In genomic region chr11:68089885-68090592, GRCm38 (mm10) we compare ENCODE assay signal across 9 mouse cellular contexts.
DNase-seq lines count a peak whose midpoint lies in the region; ATAC-seq lines count a peak whose summit lies in the region.
"Had no signal": no experiment of that assay in that cellular context is flagged by ENCODE, and none has a peak within 500 bp of the region (broad histone marks: within the 10 kb centered on the region; RNA-seq: fewer than 3 reads in every experiment).

No protein-coding gene starts in this region.

- no peak overlapping the region for H3K9ac ChIP-seq in heart, embryonic 14.5 days (ENCODE audit: low read length)
- peak overlapping the region; percentile 31; the same call in 1 of the 2 replicates for H3K9ac ChIP-seq in lung, embryonic 16.5 days (ENCODE audit: low read length)

- H3K9me3 ChIP-seq in heart, embryonic 14.5 days (ENCODE audit: control insufficient read depth, low read length), result no peaks in the 10 kb centered on the region
- no peaks in the 10 kb centered on the region for H3K9me3 ChIP-seq in lung, embryonic 16.5 days (ENCODE audit: control insufficient read depth, low read length)

- H3K36me3 ChIP-seq in heart, embryonic 14.5 days (ENCODE audit: control insufficient read depth, insufficient read depth, low read length), result no peaks in the 10 kb centered on the region
- no peaks in the 10 kb centered on the region for H3K36me3 ChIP-seq in lung, embryonic 16.5 days (ENCODE audit: control insufficient read depth, insufficient read depth, low read length)

- 28% methylated on average over 13 of the region's 13 CpGs for WGBS in heart, embryonic 14.5 days
- WGBS in lung, embryonic 16.5 days, result 22% methylated on average over 13 of the region's 13 CpGs

- H3K4me3 ChIP-seq in heart, embryonic 14.5 days (ENCODE audit: control insufficient read depth in 1 of 2, insufficient read depth in 1 of 2, low read depth in 1 of 2, low read length in 2 of 2), result no peak overlapping the region
- no peak overlapping the region for H3K4me3 ChIP-seq in lung, embryonic 16.5 days (ENCODE audit: low read length)

- no peaks in the 10 kb centered on the region for H3K27me3 ChIP-seq in heart, embryonic 14.5 days (ENCODE audit: control insufficient read depth, insufficient read depth, low read length)
- H3K27me3 ChIP-seq in lung, embryonic 16.5 days (ENCODE audit: control insufficient read depth, insufficient read depth, low read depth, low read length), result no peaks in the 10 kb centered on the region

- H3K27ac ChIP-seq in heart, embryonic 14.5 days (replicated peaks in 1 of 2; ENCODE audit: control insufficient read depth in 1 of 2, insufficient read depth in 1 of 2, low read depth in 2 of 2, low read length in 2 of 2), result no peak overlapping the region
- peak overlapping the region; percentile 80 for H3K27ac ChIP-seq in lung, embryonic 16.5 days (ENCODE audit: low read length)

- no peak for DNase-seq in heart, adult 9 months (ENCODE audit: low spot score in 2 of 2)
- DNase-seq in 3T3-L1 (ENCODE audit: low read depth, low spot score), result peak; percentile 85
- DNase-seq in embryo, embryonic 11 days, result peak; percentile 72
- DNase-seq in urinary bladder, postnatal 4 days (ENCODE audit: low spot score in 2 of 2), result no peak
- DNase-seq in gastrocnemius, postnatal 4 days (ENCODE audit: low spot score in 2 of 2), result no peak
- no peak for DNase-seq in right cerebral cortex, postnatal 14 days
- DNase-seq: gastrocnemius, postnatal 14 days had no signal

- ATAC-seq in heart, embryonic 14.5 days (ENCODE audit: insufficient number of reproducible peaks, insufficient read depth, low FRiP score, low read depth), result no peak
- peak; percentile 84 for ATAC-seq in lung, embryonic 16.5 days (ENCODE audit: low read depth)

- H3K4me1 ChIP-seq in heart, embryonic 14.5 days (ENCODE audit: control insufficient read depth in 2 of 2, insufficient read depth in 2 of 2, low read length in 2 of 2), result peaks cover 7 to 9% of the 10 kb centered on the region in 2 experiments
- H3K4me1 ChIP-seq in lung, embryonic 16.5 days (replicated peaks; ENCODE audit: control insufficient read depth, insufficient read depth, low read length), result peaks cover 15% of the 10 kb centered on the region

- peak overlapping the region; percentile 35 for H3K4me2 ChIP-seq in heart, embryonic 14.5 days (ENCODE audit: low read length)
- peak overlapping the region; percentile 29 for H3K4me2 ChIP-seq in lung, embryonic 16.5 days (ENCODE audit: low read depth, low read length)

Comparison
In these comparisons a context has a peak if more than half of its experiments do, and no peak if none do; other contexts are left out.
1. DNase-seq: peak in 3T3-L1 (single experiment) and embryo, embryonic 11 days (single experiment); none in heart, adult 9 months (0 of 2), urinary bladder, postnatal 4 days (0 of 2), gastrocnemius, postnatal 4 days (0 of 2) and right cerebral cortex, postnatal 14 days (single experiment).